Mouse (Mus musculus) left cerebral cortex, adult 2 months (tissue): ENCODE results near the gene Ubtd2. TPM values are rescaled to one million over a fixed set of nuclear protein-coding genes. Genes with fewer than 3 reads are reported as not detected.

ENCODE experiments used
- DNase-seq, 2 experiments: peaks; one replicate each; pipeline ENCODE4 v3.0.0; 2021 to 2022; ENCODE audit warnings: low spot score in 2 of 2, mixed read lengths in 1 of 2; ENCODE audit errors: extremely low spot score in 1 of 2
- H3K27ac ChIP-seq: fragments of 200-600 bp; 2 replicates; pipeline ENCODE4 v1.8.1; 2022
- H3K4me3 ChIP-seq: fragments of 200-600 bp; 2 replicates; pipeline ENCODE4 v1.8.1; 2022
- CTCF ChIP-seq: fragments of 200-600 bp; IDR thresholded peaks from 2 replicates; pipeline ENCODE4 v1.8.1; 2022; ENCODE audit warnings: antibody characterized with exemption, mild to moderate bottlenecking, moderate library complexity
- intact Hi-C: fragments of 180-260 bp; cut with DNase I; formaldehyde crosslinking; loops from one replicate; pipeline ENCODE4 v1.15.1; 2025
- total RNA-seq, 2 experiments: library from RNA; stranded (reverse); gene quantifications; 2 replicates each; pipeline ENCODE4 v1.2.3; 2021

The Ubtd2 gene
- total RNA-seq, 2 experiments from 2014 or later: 53.9 to 57.3 TPM

DNA sequence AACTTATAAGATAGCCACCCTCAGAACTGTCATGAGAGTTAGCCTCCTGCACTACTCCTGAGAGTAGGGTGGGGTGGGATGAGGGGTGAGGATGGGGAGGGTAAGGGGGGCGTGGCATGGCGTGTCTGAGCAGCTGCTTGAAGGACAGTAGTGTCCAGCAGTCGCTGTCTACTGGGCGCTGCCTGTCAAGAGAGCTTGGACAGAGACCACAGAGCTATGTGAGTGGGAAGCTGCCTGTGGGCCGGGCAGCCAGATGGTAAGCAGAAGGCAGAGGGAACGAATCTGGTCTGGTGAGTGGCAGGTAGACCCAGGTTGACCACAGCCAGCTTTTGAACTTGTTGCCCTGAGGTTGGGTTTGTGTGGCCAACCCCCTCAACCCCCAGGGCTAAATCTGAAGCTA lies 85.3 kb downstream of the Ubtd2 start:
- H3K4me3 ChIP-seq: no peak overlapping the region
- no peak for TF ChIP-seq CTCF
- no peak for DNase-seq
- H3K27ac ChIP-seq: no peak overlapping the region
- intact Hi-C loops: no loop called here

DNA sequence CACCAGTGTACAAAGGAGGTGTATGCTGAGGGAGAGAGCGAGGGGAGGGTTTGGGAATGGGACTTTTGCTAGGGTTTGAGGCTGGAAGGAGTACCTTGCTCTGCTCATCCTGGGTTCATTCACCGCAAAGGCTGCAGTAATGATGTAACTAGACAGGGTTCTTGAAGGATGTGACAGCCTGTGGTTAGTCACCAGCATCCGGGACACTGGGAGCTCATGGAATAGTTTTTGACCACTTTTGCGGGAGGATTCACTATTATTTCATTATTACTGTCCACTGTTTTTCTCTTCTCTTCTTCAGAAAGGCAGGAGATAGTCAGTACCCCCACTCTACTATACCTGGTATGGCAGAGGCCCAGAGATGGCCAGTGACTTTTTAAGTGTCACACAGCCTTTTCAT lies 87.0 kb downstream of the Ubtd2 start:
- intact Hi-C loops: no loop called here

DNA sequence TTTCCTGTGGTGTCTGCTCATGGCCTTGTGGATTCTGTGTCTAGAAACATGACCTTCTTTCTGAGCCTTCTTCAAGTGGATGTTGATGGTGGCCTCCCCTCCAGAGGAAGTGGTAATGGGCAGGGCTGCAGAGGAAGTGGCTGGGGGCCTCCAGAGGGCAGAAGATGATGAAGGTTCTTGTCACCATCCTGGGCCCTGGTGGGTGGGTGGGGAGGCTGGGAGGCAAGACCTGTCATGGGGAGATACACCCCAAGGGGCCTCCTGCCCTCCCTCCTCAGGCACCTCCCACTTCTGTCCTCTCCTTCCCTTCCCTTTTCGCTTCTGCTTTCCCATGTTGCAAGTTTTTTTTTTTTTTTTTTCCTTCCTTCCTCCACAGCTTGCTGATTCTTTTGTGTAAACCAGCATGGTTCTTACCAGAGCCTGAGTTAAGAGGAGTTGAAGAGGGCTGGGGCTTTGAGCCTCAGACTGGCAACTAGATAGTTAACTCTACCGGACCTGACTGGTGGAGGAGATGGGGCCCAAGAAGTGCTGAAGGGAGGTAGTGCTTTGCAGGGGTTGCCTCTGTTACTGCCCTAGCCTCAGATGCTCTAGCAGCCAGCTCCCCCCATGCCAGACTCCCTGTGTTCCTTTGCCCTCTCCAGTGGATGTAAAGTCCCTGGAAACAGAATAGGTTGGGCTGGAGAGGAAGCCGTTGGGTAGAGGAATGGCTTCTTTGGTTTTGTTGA lies 87.7 kb downstream of the Ubtd2 start:
- no peak for TF ChIP-seq CTCF
- Histone ChIP-seq H3K27ac (no peak overlapping the region), H3K4me3 (no peak overlapping the region)
- intact Hi-C loops: no loop called here
- no peak for DNase-seq

More for the DNA sequence above, 87.0 kb downstream of the Ubtd2 start:
- H3K27ac ChIP-seq: no peak overlapping the region
- TF ChIP-seq CTCF: no peak
- H3K4me3 ChIP-seq: no peak overlapping the region
- DNase-seq: no peak

DNA sequence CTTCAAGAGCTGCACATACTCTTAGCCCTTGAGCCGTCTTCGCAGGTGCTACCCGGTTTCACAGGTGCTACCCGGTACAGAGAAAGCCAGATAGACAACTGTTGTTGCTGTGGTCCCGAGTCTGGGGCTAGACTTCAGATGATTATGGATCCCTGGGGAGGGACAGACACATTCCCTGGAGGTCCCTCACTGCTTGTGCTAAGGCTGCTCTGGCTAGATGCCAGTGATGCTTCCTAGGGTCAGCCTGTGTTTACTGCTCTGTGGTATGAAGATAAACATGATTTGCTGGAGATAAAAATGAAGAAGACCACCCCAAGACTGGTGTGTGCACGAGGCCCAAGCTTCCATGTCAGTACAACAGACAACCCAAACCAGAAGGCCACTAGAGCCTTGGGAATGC lies 88.9 kb downstream of the Ubtd2 start:
- H3K4me3 ChIP-seq: no peak overlapping the region
- no peak overlapping the region for H3K27ac ChIP-seq
- DNase-seq: no peak
- intact Hi-C loops: no loop called here
- no peak for TF ChIP-seq CTCF

DNA sequence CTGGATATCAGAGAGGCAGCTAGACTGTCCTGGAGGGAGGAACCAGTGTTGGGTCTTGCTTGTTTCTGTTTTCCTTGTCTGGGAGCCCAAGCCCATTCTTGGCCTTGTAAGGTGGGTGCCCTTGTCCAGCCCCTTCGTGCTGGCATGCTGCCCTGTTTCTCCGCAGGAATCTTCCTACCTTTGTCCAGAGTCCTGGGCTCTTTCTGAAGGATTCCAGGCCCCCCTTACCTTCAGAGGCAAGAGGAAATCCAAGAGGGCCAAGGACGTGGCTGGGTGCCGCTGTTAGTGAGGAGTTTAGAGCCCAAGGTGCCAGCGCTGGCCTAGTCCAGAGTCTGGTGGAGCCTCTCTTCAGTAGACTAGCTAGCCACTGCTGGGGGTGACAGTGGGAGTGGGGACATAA lies 89.3 kb downstream of the Ubtd2 start:
- no peak overlapping the region for H3K27ac ChIP-seq
- intact Hi-C loops: no loop called here
- no peak for DNase-seq
- no peak overlapping the region for H3K4me3 ChIP-seq
- TF ChIP-seq CTCF: no peak

DNA sequence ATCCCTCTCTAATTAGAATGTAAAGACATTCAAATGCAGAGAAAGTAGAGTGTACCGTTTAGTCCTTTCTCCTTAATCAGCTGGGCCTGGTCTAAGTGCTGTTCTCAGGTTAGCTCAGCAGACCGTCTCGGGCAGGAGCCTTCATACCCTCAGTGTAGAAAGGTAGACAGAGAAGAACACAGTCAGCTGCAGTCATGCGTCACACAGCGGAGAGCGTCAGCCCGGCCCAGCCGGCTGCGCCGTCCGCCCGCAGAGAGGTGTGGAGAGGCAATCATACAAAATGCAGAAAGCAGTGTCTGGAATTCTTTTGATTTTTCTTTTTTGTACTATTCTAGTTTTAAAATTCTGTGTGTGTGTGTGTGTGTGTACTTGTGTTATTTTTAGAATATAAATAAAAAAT lies 90.4 kb downstream of the Ubtd2 start:
- intact Hi-C loops: no loop called here
- no peak for DNase-seq
- no peak overlapping the region for H3K4me3 ChIP-seq
- no peak for TF ChIP-seq CTCF
- H3K27ac ChIP-seq: 0 out of 2 replicates have a peak overlapping the region, but pooled peaks have one; percentile 36

DNA sequence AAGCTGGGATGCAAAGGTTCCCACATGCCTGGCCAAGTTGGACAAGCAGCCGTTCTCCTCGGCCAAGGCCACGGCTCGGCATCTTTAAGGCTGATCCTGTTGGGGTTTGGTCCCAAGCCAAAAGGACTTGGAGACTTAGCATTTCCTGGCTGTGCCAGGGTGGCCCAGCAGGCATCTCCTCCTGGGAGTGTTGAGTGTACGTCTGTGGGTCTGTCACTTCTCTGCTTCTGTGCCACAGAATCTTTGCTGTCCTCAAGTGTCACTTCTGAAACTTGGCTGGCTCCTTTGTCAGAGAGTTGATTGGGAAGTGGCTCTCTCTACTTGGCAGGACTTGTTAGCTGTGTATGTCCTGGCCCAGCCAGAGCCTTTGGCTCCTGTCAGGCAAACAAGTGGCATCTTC lies 91.3 kb downstream of the Ubtd2 start:
- DNase-seq: no peak
- Histone ChIP-seq H3K27ac (no peak overlapping the region), H3K4me3 (no peak overlapping the region)
- intact Hi-C loops: no loop called here
- no peak for TF ChIP-seq CTCF

DNA sequence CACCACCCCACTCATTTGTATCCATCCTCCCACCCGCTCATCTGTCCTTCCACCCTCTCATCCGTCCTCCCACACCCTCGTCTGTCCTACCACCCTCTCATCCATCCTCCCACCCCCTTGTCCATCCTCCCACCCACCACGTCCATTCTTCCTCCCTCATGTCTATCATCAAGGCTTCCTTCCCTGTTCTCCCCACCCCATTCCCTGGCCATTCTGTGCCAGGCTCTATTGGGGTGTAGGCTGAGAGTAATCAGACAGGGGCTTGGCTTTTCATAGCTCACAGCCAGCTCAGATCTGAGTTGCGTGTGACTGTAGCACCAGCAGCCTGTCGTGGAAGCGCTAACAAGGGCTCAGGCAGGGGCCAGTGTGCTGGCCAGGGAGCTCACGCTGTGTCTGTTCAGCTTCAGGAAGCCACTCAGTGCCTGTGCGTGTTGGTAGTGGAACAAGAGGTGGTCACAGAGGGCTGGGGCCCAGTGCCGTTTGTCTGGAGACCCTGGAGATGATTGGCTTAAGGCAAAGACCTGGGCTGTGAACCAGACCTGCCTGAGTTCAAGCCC lies 92.3 kb downstream of the Ubtd2 start:
- Histone ChIP-seq H3K27ac (no peak overlapping the region), H3K4me3 (no peak overlapping the region)
- DNase-seq: no peak
- intact Hi-C loops: no loop called here
- TF ChIP-seq CTCF: no peak

DNA sequence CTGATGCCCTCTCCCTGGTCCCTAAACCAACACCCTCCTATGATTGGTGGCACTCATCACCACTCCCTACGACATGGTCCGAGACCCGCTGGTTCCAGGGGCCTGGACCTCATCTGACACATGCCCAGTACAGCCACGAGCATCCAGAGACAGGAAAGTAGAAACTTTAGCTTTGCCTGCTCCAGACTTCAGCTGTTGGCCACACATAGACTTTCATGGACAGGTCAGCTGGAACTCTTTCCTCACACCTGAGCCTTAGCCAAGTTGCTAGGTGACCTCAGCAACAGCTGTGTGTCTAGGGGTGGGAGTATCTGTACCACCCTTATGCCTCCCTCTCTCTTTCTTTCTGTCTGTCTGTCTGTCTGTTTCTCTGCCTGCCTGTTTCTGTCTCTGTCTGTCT lies 93.1 kb downstream of the Ubtd2 start:
- TF ChIP-seq CTCF: no peak
- DNase-seq: no peak
- Histone ChIP-seq H3K27ac (no peak overlapping the region), H3K4me3 (no peak overlapping the region)
- intact Hi-C loops: no loop called here

DNA sequence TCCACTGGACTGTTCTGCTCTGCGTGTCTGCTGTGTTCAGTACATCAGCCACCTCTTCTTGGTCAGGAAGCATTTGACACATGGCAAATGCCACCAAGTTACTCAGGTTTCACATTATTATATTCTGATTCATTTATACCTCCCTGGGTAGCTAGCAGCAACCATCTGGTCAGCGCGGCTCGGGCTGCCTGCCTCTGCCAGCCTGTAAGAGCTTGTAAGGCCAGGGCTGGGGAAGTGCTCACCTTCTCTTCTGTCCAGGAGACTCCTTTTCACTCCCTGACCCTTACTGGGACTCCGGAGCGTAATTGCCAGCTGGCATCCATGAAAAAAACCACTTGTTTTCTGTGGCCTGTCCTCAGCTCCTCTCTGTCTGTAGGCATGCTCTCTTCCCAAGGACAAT lies 94.1 kb downstream of the Ubtd2 start:
- DNase-seq: no peak
- Histone ChIP-seq H3K4me3 (no peak overlapping the region), H3K27ac (no peak overlapping the region)
- intact Hi-C loops: no loop called here
- TF ChIP-seq CTCF: no peak

DNA sequence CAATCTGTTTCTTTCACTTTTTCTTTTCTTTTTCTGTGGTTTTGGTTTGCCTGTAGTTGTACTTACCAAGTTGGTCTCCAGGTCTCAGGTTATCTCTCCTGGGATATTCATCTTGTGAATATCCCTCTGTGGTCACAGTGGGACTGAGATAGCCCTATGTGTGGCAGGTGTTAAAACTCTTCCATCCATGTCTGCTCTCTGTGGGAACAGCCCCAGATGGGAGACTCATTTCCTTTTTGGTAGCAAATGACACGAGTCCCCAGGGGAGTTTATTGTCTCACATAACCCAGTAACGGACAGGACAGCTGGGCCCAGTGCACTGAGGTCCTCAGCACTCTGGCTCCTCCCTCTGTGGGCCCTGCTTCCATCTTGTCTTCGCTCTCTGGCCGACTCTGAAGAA lies 94.9 kb downstream of the Ubtd2 start:
- H3K27ac ChIP-seq: no peak overlapping the region
- no peak for DNase-seq
- no peak overlapping the region for H3K4me3 ChIP-seq
- TF ChIP-seq CTCF: no peak
- intact Hi-C loops: no loop called here

DNA sequence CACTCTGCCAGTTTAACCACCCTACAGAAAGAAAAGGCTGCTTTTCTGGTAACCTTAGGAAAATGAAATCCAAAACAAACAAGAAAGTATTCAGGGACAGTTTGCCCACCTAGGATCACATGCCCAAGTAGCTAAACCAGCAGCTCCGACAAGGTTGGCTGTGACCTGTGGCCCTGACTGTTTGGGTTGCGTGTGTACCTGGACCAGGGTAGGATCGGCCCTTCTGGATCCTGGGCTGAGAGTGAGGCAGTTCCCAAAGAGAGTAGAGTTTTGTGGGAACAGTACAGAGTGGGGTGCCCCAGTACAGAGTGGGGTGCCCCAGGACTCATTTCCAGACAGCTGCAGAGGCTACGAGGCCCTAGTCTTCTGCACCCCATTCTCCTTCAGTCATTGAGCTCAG lies 95.9 kb downstream of the Ubtd2 start:
- DNase-seq: no peak
- intact Hi-C loops: no loop called here
- no peak overlapping the region for H3K27ac ChIP-seq
- H3K4me3 ChIP-seq: no peak overlapping the region
- no peak for TF ChIP-seq CTCF
